Mouse (Mus musculus): ENCODE measurements around the gene Hoxc9.

Gene Hoxc9

GRCm38 (mm10) chr15:102955833-102956640 lies 20.2 kb upstream of the Hoxc9 start:
- no peak for DNase-seq (ENCODE audit: low spot score in 2 of 2)

GRCm38 (mm10) chr15:102956906-102957305 lies 19.3 kb upstream of the Hoxc9 start:
- no peak for DNase-seq (ENCODE audit: low spot score in 2 of 2)

DNA sequence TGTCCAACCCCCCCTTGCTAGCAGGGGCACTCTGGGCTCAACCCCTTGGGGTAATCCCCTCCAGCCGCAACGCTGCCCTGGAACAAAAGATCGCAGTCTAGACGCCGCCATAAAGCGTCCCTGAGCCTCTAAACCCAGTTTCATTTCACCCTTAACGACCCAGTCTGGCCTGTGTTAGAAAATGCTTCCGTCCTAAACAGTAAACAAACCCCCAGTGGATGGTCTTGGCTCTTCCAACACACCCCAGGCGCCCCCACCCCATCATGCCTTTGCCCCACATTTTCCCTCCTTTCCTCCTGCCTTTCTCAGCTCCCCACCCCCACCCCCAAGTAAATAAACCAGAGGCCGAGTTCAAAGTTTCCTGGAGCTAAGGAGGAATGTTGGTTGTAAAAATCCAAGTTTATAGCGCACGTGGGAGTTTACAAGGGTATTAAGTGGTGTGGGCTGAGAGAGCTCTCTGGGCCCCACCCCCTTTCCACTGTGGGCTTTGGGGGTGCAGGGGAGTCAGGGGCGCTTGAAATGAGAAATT lies 16.5 kb upstream of the Hoxc9 start:
- no peak for DNase-seq (ENCODE audit: low spot score in 2 of 2)

GRCm38 (mm10) chr15:102961728-102962127 lies 14.5 kb upstream of the Hoxc9 start:
- no peak for DNase-seq (ENCODE audit: low spot score in 2 of 2)

GRCm38 (mm10) chr15:102962492-102962891 lies 13.7 kb upstream of the Hoxc9 start:
- no peak for DNase-seq (ENCODE audit: low spot score in 2 of 2)

- DNase-seq (ENCODE audit: low spot score in 2 of 2): no peak
Measured at GRCm38 (mm10) chr15:102963259-102963658, 13.0 kb upstream of the Hoxc9 start.

DNA sequence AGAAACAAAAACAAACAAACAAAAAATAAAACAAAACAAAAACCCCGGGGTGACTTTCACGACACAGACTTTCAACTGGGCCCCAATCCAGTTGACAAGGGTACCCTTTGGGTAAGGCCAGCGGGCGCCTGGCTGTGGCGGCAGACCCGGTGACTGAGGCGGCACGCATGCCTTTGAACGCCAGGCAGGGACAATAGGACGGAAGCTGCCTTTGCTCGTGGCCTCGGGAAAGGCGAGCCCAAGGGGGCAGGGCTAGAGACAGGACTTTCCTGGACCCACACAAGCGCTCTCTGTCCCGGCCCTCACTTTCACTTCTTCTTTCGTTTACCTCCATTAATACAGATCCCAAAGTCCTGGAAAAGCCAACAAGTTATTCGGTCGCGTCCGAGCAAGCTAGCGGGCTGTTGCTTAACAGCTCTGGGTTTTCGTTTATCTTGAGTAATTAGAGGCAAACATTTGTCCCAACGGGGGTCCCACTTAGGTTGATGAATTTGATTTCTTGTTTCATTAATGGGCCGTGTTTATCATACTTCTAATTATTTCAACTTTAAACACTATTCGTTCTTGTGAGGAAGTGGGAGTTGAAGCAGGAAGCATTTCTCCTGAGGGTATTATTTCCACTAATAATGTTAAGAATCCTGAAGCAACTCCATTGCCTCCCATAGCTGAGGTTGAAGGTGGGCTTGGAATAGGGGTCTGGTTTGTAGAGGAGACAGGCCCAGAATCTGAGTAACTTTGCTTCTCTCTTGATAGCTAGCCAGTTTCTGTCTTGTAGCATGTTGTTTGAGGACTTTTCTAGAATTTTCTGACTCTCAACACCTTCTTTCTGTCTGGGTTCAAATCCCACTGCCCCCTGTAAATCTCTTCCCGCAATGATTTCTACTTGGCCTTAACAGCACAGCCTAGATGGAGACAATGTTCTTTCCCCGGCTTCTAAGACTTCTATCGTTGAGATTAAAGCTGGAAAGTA lies 12.3 kb upstream of the Hoxc9 start:
- no peak for DNase-seq (ENCODE audit: low spot score in 2 of 2)

GRCm38 (mm10) chr15:102965003-102965891 lies 11.0 kb upstream of the Hoxc9 start:
- DNase-seq (ENCODE audit: low spot score in 2 of 2): no peak

- DNase-seq (ENCODE audit: low spot score in 2 of 2): peak; percentile 35 to 37
Measured at GRCm38 (mm10) chr15:102965892-102966775, 10.1 kb upstream of the Hoxc9 start.

- no peak for DNase-seq (ENCODE audit: low spot score in 2 of 2)
Measured at GRCm38 (mm10) chr15:102966776-102967311, 9.4 kb upstream of the Hoxc9 start, which contains the start of gene Hoxc10. Gene Hoxc10 (plus strand): TSS chr15:102966796.

GRCm38 (mm10) chr15:102967312-102967510 lies 9.0 kb upstream of the Hoxc9 start, which contains the start of gene Hoxc5:
Gene Hoxc5 (plus strand): TSS chr15:102967443.
- DNase-seq (ENCODE audit: low spot score in 2 of 2): no peak

DNA sequence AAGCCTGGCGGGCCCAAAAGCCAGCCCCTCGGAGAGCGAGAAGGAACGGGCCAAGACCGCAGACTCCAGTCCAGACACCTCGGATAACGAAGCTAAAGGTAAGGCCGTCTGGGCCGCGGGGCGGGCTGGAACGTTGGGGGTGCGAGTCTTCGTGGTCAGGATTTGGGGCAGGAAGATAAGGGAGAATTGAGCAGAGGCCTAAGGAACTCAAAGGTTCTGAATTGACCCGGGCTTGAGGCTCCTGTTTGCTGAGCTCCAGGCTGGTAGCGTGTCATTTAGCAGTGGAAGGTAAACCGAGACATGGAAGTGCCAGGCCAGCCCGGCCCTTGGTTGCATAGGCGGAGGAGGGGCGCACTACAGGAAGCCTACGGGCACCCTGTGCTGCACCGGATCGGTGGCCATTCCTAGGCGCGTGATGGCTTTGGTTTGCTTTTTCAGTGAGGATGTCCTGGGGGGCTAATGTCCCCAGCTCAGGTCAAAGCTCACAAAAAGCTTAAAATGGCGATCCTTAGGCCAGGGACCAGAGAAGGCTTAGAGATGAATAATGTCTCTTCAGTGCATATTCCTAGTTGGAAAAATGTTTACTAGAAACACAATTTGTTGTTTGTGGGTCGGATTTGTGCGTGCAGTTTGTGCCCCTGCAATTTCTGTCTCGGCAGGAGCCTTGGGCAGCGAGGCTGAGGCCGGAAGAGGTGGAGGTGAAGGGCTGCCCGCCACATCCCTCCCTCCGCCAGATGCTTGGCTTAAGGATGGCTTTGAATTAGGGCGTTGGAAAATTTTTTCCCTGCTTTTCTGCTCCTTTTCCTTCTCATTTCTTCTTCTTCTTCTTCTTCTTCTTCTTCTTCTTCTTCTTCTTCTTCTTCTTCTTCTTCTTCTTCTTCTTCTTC lies 8.5 kb upstream of the Hoxc9 start:
- no peak for DNase-seq (ENCODE audit: low spot score in 2 of 2)

DNA sequence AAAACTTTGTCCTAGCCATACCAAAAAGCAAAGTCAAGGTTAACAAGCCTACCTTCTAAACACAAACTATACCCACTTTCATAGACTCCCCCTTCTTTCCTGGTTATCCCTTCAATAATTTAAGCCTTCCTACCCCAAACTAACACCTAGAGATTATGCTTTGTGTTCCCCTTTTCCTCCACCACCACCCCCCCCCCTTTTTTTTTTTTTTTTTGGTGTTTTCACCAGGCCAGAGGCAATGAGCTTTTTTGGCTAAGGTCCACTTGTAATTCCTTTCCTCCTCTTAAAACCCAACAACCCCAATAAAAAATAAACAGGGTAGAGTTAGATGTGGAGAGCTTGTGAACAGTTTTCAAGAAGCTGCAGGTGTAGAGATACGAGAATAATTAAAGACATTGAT lies 6.9 kb upstream of the Hoxc9 start:
- no peak for DNase-seq (ENCODE audit: low spot score in 2 of 2)

GRCm38 (mm10) chr15:102970740-102971139 lies 5.5 kb upstream of the Hoxc9 start:
- DNase-seq (ENCODE audit: low spot score in 2 of 2): no peak

GRCm38 (mm10) chr15:102972254-102972653 lies 4.0 kb upstream of the Hoxc9 start:
- DNase-seq (ENCODE audit: low spot score in 2 of 2): no peak

DNA sequence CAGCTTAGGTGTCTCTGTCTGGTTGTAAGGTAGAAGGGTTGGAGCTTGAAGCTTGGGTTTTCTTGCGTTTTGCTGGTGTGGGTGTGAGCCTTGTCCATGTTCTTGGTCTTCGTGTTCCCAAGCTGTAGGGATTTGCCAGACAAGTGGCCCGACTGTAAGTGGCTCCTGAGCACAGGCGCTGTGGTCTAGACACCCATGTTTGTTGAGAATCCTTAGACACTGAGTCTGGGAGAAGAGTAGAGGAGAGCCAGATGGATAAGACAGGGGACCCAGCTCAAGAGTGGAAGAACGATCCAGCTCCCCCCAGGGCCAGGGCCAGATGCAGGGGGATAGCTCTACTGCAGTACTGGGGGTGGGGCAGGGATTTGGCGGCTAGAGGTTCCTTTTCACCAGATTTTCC lies 3.5 kb upstream of the Hoxc9 start:
- DNase-seq (ENCODE audit: low spot score in 2 of 2): no peak

GRCm38 (mm10) chr15:102975034-102975433 lies 1.2 kb upstream of the Hoxc9 start:
- no peak for DNase-seq (ENCODE audit: low spot score in 2 of 2)

DNA sequence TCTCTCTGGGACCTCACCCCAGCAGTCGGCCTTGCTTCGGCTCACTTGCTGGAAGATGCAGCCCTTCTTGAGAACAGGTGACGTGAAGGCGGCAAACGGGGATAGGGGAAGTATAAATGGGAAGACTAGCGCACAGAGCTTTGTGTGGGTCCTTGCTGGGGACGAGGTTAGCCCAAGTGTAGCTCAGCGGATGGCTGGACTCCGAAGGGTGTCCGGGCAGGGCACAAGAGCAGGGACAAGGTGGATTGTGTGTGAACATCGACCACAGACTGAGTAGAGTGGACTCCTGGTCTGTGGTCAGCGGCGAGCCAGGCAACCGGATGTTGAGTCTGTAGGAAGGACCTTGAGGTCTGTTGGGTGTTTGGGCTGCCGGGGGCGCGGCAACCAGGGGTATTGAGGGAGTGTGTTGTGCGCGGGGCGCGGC lies 539 bp upstream of the Hoxc9 start:
- no peak for DNase-seq (ENCODE audit: low spot score in 2 of 2)
